Mouse (Mus musculus): ENCODE measurements around the gene Arel1. TPM values are rescaled to one million over a fixed set of nuclear protein-coding genes. Genes with fewer than 3 reads are reported as not detected.

Arel1 gene
- polyA plus RNA-seq, 1 experiment from 2014 or later, result 26.8 TPM

- Histone ChIP-seq H3K27ac (ENCODE audit: low read depth, low read length) (no peak overlapping the region), H3K4me1 (ENCODE audit: control insufficient read depth, insufficient read depth, low read length) (no peaks in the 10 kb centered on the region), H3K9ac (ENCODE audit: low read length) (no peak overlapping the region), H3K4me2 (ENCODE audit: low read depth) (no peak overlapping the region), H3K4me3 (ENCODE audit: low read depth, low read length) (no peak overlapping the region), H3K36me3 (ENCODE audit: control insufficient read depth, insufficient read depth, low read length) (no peaks in the 10 kb centered on the region), H3K9me3 (ENCODE audit: control insufficient read depth, low read length) (no peaks in the 10 kb centered on the region), H3K27me3 (ENCODE audit: control insufficient read depth, insufficient read depth, low read length) (no peaks in the 10 kb centered on the region)
- no peak for ATAC-seq (ENCODE audit: insufficient read depth, low FRiP score, low TSS enrichment)
- WGBS, result 96% methylated on average over 3 of the region's 3 CpGs
- DNase-seq (ENCODE audit: low spot score), result no peak
These were observed 14.4 kb downstream of the Arel1 start for GRCm38 (mm10) chr12:84956317-84956716.

GRCm38 (mm10) chr12:84952351-84952750, 18.3 kb downstream of the Arel1 start:
- H3K4me1 ChIP-seq (ENCODE audit: control insufficient read depth, insufficient read depth, low read length), result no peaks in the 10 kb centered on the region
- no peak overlapping the region for H3K27ac ChIP-seq (ENCODE audit: low read depth, low read length)
- ATAC-seq (ENCODE audit: insufficient read depth, low FRiP score, low TSS enrichment), result no peak
- no peak overlapping the region for H3K4me2 ChIP-seq (ENCODE audit: low read depth)
- WGBS, result 90% methylated on average over 1 of the region's 1 CpGs
- H3K36me3 ChIP-seq (ENCODE audit: control insufficient read depth, insufficient read depth, low read length), result no peaks in the 10 kb centered on the region
- no peak overlapping the region for H3K9ac ChIP-seq (ENCODE audit: low read length)
- no peak overlapping the region for H3K4me3 ChIP-seq (ENCODE audit: low read depth, low read length)
- no peak for DNase-seq (ENCODE audit: low spot score)
- H3K9me3 ChIP-seq (ENCODE audit: control insufficient read depth, low read length), result no peaks in the 10 kb centered on the region
- no peaks in the 10 kb centered on the region for H3K27me3 ChIP-seq (ENCODE audit: control insufficient read depth, insufficient read depth, low read length)

- no peaks in the 10 kb centered on the region for H3K27me3 ChIP-seq (ENCODE audit: control insufficient read depth, insufficient read depth, low read length)
- no peak overlapping the region; the same call in 1 of the 2 replicates for H3K27ac ChIP-seq (ENCODE audit: low read depth, low read length)
- H3K4me1 ChIP-seq (ENCODE audit: control insufficient read depth, insufficient read depth, low read length), result no peaks in the 10 kb centered on the region
- WGBS, result 69% methylated on average over 8 of the region's 8 CpGs
- ATAC-seq (ENCODE audit: insufficient read depth, low FRiP score, low TSS enrichment) (no peak), DNase-seq (ENCODE audit: low spot score) (no peak)
- H3K9me3 ChIP-seq (ENCODE audit: control insufficient read depth, low read length), result no peaks in the 10 kb centered on the region
- no peak overlapping the region for H3K4me3 ChIP-seq (ENCODE audit: low read depth, low read length)
- no peak overlapping the region for H3K9ac ChIP-seq (ENCODE audit: low read length)
- no peaks in the 10 kb centered on the region for H3K36me3 ChIP-seq (ENCODE audit: control insufficient read depth, insufficient read depth, low read length)
- no peak overlapping the region for H3K4me2 ChIP-seq (ENCODE audit: low read depth)
These were observed 19.2 kb downstream of the Arel1 start for GRCm38 (mm10) chr12:84951531-84951930.

GRCm38 (mm10) chr12:84950763-84951162, 19.9 kb downstream of the Arel1 start:
- Histone ChIP-seq H3K9me3 (ENCODE audit: control insufficient read depth, low read length) (no peaks in the 10 kb centered on the region), H3K36me3 (ENCODE audit: control insufficient read depth, insufficient read depth, low read length) (no peaks in the 10 kb centered on the region), H3K27me3 (ENCODE audit: control insufficient read depth, insufficient read depth, low read length) (no peaks in the 10 kb centered on the region), H3K4me2 (ENCODE audit: low read depth) (no peak overlapping the region), H3K9ac (ENCODE audit: low read length) (no peak overlapping the region), H3K4me3 (ENCODE audit: low read depth, low read length) (no peak overlapping the region), H3K27ac (ENCODE audit: low read depth, low read length) (no peak overlapping the region), H3K4me1 (ENCODE audit: control insufficient read depth, insufficient read depth, low read length) (no peaks in the 10 kb centered on the region)
- DNase-seq (ENCODE audit: low spot score), result no peak
- no peak for ATAC-seq (ENCODE audit: insufficient read depth, low FRiP score, low TSS enrichment)
- 99% methylated on average over 6 of the region's 6 CpGs for WGBS

GRCm38 (mm10) chr12:84948584-84949285, 22.0 kb downstream of the Arel1 start:
- no peak for DNase-seq (ENCODE audit: low spot score)
- Histone ChIP-seq H3K36me3 (ENCODE audit: control insufficient read depth, insufficient read depth, low read length) (no peaks in the 10 kb centered on the region), H3K9ac (ENCODE audit: low read length) (no peak overlapping the region), H3K27me3 (ENCODE audit: control insufficient read depth, insufficient read depth, low read length) (no peaks in the 10 kb centered on the region), H3K4me2 (ENCODE audit: low read depth) (no peak overlapping the region), H3K27ac (ENCODE audit: low read depth, low read length) (no peak overlapping the region), H3K9me3 (ENCODE audit: control insufficient read depth, low read length) (no peaks in the 10 kb centered on the region), H3K4me3 (ENCODE audit: low read depth, low read length) (no peak overlapping the region), H3K4me1 (ENCODE audit: control insufficient read depth, insufficient read depth, low read length) (no peaks in the 10 kb centered on the region)
- 95% methylated on average over 6 of the region's 6 CpGs for WGBS
- ATAC-seq (ENCODE audit: insufficient read depth, low FRiP score, low TSS enrichment), result no peak

- no peak for DNase-seq (ENCODE audit: low spot score)
- ATAC-seq (ENCODE audit: insufficient read depth, low FRiP score, low TSS enrichment), result no peak
- Histone ChIP-seq H3K9ac (ENCODE audit: low read length) (no peak overlapping the region), H3K4me3 (ENCODE audit: low read depth, low read length) (no peak overlapping the region), H3K9me3 (ENCODE audit: control insufficient read depth, low read length) (no peaks in the 10 kb centered on the region), H3K36me3 (ENCODE audit: control insufficient read depth, insufficient read depth, low read length) (no peaks in the 10 kb centered on the region), H3K4me1 (ENCODE audit: control insufficient read depth, insufficient read depth, low read length) (no peaks in the 10 kb centered on the region), H3K4me2 (ENCODE audit: low read depth) (no peak overlapping the region), H3K27me3 (ENCODE audit: control insufficient read depth, insufficient read depth, low read length) (no peaks in the 10 kb centered on the region), H3K27ac (ENCODE audit: low read depth, low read length) (no peak overlapping the region)
- WGBS, result 89% methylated on average over 2 of the region's 2 CpGs
These were observed 22.7 kb downstream of the Arel1 start for GRCm38 (mm10) chr12:84947894-84948583.

- H3K9me3 ChIP-seq (ENCODE audit: control insufficient read depth, low read length), result no peaks in the 10 kb centered on the region
- DNase-seq (ENCODE audit: low spot score) (no peak), ATAC-seq (ENCODE audit: insufficient read depth, low FRiP score, low TSS enrichment) (no peak)
- WGBS, result 91% methylated on average over 9 of the region's 9 CpGs
- peaks cover 3% of the 10 kb centered on the region; the same call in 1 of the 2 replicates for H3K36me3 ChIP-seq (ENCODE audit: control insufficient read depth, insufficient read depth, low read length)
- no peak overlapping the region for H3K9ac ChIP-seq (ENCODE audit: low read length)
- H3K4me2 ChIP-seq (ENCODE audit: low read depth), result no peak overlapping the region
- H3K27me3 ChIP-seq (ENCODE audit: control insufficient read depth, insufficient read depth, low read length), result no peaks in the 10 kb centered on the region
- H3K4me1 ChIP-seq (ENCODE audit: control insufficient read depth, insufficient read depth, low read length), result no peaks in the 10 kb centered on the region
- no peak overlapping the region for H3K27ac ChIP-seq (ENCODE audit: low read depth, low read length)
- H3K4me3 ChIP-seq (ENCODE audit: low read depth, low read length), result no peak overlapping the region
These were observed 25.7 kb downstream of the Arel1 start for GRCm38 (mm10) chr12:84944813-84945553.

GRCm38 (mm10) chr12:84944150-84944812, 26.4 kb downstream of the Arel1 start:
- Histone ChIP-seq H3K27me3 (ENCODE audit: control insufficient read depth, insufficient read depth, low read length) (no peaks in the 10 kb centered on the region), H3K36me3 (ENCODE audit: control insufficient read depth, insufficient read depth, low read length) (peaks cover 4% of the 10 kb centered on the region; the same call in 1 of the 2 replicates), H3K9ac (ENCODE audit: low read length) (no peak overlapping the region), H3K27ac (ENCODE audit: low read depth, low read length) (no peak overlapping the region), H3K4me1 (ENCODE audit: control insufficient read depth, insufficient read depth, low read length) (no peaks in the 10 kb centered on the region), H3K9me3 (ENCODE audit: control insufficient read depth, low read length) (no peaks in the 10 kb centered on the region), H3K4me2 (ENCODE audit: low read depth) (no peak overlapping the region), H3K4me3 (ENCODE audit: low read depth, low read length) (no peak overlapping the region)
- no peak for ATAC-seq (ENCODE audit: insufficient read depth, low FRiP score, low TSS enrichment)
- 80% methylated on average over 4 of the region's 4 CpGs for WGBS
- no peak for DNase-seq (ENCODE audit: low spot score)
